Mouse (Mus musculus) B cell, adult 62 days (primary cell): ENCODE measurements around the gene Ulk2. TPM values are rescaled to one million over a fixed set of nuclear protein-coding genes. Genes with fewer than 3 reads are reported as not detected.

Experiments
- total RNA-seq: library from RNA; stranded (reverse); gene quantifications from 4 replicates; pipeline ENCODE4 v1.2.4, GENCODE M21; 2023

The Ulk2 gene
- 27.4 to 32.7 TPM (median 30.1 TPM) in 4 replicates for total RNA-seq

DNA sequence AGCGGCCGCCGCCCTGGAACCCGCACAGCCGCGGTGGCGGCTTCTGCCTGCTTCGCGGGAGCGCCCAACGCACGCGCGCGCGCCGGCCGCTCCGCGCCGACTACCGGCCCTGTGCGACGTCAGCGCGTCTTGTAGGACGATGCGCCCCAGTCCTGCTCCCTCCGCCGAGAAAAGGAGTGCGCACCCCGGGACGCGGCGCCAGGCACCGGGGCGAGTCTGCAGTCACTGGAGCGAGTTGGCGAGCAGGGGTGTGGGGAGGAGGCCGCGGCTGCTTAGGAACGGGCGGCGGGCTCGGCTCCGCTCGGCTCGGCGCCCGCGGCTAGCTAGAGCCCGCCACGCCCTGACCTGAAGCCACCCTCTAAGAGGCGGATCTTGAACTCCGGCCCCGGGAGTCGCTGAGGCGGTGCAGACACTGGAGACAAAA, at the start of gene Ulk2:
TSS of gene Ulk2 (minus strand) at position 86 of the 424 bp plus-strand sequence.

DNA sequence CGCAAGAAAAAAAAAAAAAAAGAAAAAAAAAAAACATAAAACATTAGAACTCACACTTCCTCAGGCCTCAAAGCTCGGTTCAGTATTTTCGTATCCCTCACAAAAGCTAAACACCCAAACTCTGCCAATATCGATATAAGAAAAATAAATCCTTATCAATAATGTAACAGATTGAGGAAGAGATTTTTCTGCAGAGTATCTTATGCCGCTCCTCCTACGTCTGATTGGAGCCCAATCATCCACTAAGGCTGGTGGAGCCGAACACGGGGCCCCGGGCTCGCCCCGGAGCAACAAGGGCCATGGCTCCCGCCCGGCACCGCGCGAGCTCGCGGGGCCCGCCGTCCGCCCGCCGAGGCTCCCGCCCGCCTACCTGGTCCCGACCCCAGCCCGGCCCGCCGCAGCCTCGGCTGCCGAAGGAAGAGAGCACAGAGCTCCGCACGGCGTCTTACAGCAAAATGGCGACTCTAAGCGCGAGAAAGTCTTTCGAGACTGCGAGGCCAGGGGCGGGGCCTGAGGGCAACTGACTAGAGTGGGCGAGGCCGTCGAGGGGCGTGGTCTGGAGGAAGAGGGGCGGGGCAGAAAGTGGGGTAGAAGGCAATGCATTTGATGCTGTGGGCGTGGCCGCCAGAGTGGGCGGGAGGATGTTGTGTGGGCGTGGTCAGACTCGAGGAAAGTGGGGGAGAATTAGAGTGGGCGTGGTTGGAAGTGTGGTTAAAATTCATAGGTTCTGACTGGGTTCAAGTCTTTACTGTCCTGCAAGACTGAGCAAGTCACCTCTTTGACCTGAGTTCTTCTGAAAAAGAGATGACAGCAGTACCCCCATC, 93.1 kb downstream of the Ulk2 start, which contains the start of gene Prpsap2:
TSS of gene Prpsap2 (minus strand) at position 505 of the 824 bp plus-strand sequence.

Other genes starting within 250 kb of the Ulk2 start
- gene Grap, start 201.8 kb downstream of the Ulk2 start, total RNA-seq: 247 to 260 TPM (median 255 TPM) in 4 replicates
- gene Fam83g, start 171.0 kb downstream of the Ulk2 start, total RNA-seq: 4.9 to 6.7 TPM (median 5.9 TPM) in 4 replicates
- gene Slc5a10, start 134.2 kb downstream of the Ulk2 start, total RNA-seq: not detected in 4 replicates
- 46.0 to 56.4 TPM (median 50.7 TPM) in 4 replicates for gene Prpsap2, start 93.0 kb downstream of the Ulk2 start, total RNA-seq
- 49.9 to 59.4 TPM (median 57.7 TPM) in 4 replicates for gene Akap10, start 75.2 kb upstream of the Ulk2 start, total RNA-seq
- gene Specc1, start 101.7 kb upstream of the Ulk2 start, total RNA-seq: 0.46 to 1.4 TPM (median 1.1 TPM) in 4 replicates